Mouse (Mus musculus) naive thymus-derived CD4-positive, alpha-beta T cell, adult 2 months (primary cell): Measurements from ENCODE around the gene Gsap.
"Not testable (repeated sequence)": the region's sequence is repeated elsewhere in the genome, so short reads cannot be mapped to it uniquely, and the experiment has no call there.

Experiments
- DNase-seq: peaks from one replicate; pipeline ENCODE4 v3.0.0-alpha.2; 2011; ENCODE audit warnings: low read depth

Gene Gsap

DNA sequence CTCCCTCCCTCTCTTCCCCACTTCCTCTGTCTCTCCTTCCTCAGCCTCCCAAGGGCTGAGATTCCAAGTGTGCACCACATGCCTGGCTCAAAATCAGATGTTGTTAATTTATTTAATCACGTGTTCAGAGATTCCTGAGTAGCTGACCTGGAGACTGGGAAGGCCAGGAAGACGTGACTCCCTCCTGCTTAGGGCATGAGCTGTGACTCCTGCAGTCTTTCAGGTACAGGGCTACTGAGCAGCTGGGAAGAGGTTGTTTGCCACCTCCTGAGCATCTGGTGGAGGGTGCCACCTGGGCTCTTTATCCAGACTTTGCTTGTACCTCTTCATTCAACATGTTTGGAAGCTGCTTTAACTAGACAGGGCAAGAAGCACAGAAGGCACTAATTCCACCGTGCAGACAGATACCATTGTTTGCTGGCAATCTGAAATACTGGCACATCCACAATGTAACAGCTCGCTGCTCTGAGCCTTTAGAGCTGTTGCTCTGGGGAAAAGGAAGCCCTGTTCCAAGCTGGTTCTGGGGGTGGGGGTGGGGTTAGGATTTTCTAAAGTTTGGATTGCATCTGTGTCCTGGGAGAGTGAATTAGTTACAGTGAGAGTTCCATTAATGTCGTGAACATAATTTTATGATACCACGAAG is 75.3 kb downstream of the Gsap start:
- no peak for DNase-seq

DNA sequence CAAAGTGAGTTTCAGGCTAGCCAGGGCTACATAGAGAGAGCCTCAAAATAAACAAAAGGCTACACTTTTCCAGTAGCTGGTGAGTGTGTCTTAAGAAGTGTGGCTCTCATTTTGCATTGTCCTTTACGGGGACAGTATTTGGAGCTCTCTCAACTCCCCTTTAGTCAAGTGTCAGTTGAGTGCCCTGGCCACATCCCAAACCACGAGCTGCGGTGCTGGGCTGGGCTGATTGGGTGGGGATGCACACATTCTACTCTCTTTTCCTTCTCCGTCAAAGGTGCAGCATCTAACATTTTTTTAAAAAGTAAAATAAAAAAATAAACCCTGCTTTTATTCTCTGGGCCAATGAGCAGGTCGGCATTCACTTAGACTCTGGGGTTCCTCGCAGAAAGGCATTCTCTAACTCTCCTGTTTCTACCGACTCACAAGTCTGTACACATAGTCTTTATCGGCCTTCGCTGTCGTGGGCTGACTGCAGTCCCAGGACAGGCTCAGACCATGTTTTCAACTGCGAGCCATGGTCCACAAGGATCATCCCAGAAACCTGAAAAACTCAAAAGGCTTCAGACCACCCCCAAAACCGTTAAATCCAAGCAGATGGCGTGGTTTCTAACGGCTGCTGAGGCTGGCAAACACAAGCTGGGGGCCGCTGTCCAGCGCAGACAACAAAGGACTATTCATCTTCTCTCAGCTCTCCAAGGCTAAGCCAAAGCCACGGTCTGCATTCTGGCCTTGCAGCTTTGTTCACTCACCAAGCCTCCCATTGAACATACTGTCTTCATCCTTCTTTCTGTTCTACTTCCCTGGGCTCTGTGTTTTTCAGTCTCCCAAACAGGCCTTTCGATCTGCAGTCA is 77.4 kb downstream of the Gsap start:
- no peak for DNase-seq

DNA sequence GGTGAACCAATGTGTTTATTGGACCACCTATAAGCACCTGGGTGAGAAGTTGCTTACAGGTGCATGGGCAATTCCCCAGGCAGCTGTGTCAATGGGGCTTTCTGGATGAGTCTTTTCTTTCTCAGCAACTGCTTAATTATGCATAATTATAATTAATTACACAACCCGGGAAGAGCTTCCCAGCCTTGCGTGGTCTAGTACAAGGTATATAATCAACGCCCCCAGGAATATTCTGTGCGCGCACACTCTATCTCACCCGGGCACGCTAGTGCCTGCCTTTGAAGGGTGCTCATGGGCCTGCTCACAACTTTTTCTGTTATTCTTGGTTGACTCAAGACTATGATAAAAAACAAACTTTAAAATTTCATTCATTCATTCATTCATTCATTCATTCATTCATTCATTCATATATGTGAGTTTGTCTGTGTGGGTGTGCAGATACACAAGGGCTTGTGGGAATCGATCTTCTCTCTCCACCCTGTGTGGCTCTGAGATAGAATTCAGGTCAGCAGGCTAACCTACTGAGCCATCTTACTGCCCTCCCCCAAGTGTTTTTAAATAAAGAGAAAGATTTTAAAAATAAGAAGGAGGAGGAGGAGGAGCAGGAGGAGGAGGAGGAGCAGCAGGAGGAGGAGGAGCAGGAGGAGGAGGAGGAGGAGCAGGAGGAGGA is 78.4 kb downstream of the Gsap start:
- no peak for DNase-seq

DNA sequence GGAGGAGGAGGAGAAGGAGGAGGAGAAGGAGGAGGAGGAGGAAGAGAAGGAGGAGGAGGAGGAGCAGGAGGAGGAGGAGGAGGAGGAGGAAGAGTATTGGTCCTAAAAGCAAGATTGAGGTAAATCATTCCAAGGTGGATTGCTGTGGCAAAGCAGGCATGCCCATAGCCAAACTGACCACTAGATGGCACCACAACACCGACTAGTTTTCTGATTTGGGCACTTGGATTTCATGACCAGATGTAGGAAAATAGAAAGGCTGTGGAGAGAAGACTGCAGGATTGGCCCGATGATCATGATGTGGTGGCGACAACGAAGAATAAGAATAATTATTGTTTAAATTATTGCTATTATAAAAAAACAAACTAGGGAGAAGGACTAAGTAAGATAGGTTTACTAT is 79.0 kb downstream of the Gsap start:
- peak; percentile 83 for DNase-seq

DNA sequence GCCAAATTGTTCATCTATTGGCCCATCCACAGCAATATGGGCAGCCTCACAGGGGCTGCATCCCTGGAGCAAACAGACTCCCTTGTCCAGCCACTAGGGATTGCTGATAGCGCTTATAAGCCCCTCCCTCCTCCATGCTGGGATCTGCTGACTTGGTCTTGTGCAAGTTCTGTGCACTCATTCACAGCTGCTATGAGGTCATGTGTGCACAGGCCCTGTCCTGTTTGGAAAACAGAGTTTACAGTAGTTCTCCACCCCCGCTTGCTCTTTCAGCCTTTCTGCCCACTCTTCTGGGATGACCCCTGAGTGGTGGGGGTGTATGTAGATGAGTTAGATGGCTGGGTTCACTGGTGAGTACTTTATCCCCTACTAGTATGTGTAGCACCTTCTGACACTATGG is 81.0 kb downstream of the Gsap start:
- no peak for DNase-seq

DNA sequence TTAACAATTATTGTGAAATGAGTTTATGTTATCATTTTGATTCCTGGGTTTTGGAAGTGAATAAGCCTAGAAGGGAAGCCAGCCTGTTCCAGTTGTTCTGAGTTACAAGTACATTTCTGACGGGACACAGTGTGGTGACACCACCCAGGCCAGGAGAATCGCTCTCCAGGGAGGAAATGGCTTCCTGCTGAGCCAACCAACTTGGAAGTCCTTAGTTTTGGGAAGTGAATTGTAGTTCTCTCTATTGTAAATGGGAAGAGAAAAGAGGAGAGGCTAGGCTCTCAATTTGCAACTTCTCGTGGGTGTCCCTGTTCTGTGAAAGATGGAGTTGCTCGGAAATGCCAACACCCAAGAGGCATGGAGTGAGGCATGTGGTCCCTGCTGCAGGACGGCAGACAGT is 83.4 kb downstream of the Gsap start:
- no peak for DNase-seq

DNA sequence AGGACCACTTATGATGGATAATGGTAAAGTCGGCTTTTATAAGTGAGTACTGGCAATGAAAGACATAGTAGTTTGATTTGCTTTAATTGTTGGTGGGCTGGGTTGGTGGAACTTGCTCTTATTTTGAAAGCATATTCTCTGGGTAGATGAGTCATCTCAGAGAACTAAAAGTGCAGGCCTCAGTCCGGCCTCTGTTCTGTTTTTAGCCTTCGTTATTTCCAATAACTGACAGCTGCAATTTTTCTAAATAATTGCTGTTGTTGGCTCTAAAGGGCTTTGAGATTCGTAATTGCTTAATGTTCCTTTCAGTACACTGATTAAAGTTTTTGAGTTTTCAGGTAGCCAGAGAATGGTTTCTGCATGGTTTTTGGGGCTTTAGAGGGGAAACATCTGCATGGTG is 84.7 kb downstream of the Gsap start:
- no peak for DNase-seq

DNA sequence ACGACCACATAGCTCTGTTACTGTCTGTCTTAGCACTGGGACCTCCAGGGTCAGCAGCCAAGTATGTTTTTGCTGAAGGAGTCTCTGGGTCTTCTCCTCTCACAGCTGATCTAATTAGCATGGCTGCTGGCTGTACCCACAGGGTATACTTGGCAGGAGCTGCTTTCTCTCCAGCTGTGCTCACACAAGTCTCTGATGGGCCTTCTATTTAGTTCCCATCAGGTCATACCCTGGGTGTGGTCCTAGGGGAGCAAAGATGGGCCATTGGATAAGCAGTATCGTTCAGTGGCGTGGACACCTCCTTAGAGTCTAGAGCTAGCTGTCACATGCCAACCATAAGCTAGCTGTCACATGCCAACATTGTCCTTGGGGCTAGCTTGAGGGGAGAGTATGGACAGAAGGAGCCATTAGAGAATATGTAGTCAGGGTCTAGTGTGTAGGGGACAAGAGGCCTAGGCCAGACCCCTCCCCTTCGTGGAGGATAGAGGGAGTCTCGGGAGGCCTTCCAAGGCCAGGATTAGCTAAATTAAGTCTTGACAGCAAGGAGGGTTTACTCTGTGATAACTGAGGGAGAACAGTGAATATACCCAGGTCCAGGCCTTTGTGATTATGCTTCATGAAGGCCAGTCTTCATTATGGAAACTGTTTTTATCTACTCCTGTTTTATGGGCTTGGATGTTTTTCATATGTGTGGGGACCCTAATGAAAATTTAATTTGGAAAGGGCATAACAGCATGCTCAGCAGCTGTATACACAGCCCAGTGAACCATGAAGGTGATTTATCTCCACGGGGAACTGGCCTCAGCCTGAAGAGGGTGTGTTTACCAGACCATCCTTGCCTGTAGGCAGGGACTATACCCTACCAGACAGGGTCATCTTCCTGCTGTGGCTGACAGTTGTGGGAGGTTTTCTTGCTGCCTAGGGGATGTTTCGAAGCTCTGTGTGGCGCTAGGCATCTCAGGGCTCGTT is 85.6 kb downstream of the Gsap start:
- no peak for DNase-seq

DNA sequence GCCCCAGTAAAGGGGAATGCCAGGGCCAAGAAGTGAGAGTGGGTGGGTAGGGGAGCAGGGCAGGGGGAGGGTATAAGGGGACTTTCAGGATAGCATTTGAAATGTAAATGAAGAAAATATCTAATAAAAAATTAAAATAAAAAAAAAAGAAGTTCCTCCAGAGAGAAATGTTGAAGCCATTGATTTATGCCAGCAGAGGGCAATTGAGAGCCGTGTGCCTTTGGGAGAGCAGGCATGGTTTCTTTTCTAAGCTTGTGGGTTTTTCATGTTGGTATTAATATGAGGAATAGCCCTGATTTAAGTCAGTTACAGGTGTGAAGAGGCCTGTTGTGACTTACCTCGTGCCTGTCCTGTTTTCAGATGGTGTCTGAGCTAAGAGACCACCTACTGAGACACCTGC is 91.6 kb downstream of the Gsap start:
- not testable (repeated sequence) for DNase-seq

DNA sequence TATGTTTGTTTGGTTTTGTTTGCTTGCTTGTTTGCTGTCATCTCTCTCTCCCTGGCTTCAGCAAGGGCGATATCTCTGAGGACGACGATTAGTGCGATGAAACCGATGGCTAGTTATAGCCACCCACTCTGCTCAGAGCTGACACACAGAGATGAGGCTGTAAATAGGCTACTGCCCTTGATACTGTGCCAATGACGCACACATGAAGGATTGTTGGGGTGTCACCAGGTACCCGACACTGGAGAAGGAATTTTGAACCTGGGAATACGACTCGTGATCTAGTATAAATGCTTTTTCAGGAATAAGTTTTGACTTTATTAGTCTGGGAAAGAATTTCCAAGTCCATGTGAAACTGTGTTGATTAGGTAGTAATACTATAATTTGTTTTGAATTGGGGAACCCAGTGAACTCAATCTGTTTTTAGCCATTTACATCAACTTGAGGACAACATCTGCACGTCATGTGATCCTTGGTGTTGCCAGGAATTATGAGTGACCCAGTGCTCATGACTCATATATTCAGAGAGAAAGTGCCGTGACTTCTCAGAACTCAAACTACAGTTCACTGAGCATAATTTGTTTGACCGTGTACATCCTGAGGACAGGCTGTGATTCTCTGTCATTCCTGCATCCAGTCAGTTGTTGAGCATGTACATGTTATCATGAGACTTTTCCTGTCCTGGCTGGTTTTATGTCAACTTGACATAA is 97.5 kb downstream of the Gsap start:
- DNase-seq: no peak

DNA sequence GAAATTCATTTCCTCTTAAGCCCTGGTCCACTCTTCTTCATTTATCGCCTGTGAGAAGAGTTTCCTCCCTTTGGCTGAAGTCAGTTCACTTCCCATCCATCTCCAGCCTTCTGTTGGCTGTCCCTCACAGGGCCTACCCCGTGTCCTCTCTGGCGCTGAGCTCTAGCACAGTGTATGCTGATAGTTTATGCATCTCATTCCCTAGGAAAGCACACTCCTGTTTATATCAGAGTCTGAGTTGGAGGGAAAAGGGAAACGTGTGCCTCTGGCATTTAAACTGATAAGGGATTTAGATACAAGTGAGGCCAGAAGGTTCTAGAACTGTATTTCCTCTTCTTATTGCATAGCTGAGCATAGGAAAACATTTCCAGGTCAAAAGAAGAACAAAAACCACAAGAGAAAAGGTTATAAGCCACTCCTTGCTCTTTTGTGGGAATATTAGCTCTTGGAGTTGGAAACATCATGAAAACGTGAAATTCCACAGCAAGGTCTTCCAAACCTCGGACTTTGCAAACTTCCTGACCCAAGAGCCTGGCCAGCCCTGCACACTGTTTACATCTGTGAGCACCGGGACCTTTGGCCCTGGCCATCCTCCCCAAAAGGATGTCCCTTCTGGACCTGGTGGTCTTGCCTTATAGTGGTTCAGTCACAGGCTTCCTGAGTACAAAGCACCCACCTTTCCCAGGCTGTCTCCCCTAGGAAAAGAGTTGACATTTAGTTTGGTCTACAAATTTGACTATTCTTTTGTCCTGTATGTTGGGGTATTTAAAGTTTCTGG is 102.8 kb downstream of the Gsap start:
- no peak for DNase-seq

DNA sequence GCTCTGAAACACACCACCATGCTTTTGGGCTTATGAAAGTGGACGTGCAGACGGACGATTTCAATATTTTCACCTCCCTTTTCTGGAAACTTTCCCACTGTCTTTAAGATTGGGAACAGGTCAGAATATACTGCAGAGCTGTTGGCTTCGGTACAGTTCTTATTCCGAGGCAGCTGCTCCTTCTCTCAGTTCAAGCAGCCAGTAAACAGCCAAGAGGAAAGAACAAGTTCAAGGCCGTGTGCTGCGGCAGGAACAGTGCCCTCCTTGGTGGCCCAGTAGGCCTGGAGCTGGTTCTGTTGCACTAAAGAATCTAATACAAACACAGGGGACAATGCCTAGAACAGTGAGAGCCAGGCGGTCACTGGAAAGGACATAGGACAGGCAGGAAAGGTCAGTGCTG is 104.5 kb downstream of the Gsap start:
- no peak for DNase-seq

DNA sequence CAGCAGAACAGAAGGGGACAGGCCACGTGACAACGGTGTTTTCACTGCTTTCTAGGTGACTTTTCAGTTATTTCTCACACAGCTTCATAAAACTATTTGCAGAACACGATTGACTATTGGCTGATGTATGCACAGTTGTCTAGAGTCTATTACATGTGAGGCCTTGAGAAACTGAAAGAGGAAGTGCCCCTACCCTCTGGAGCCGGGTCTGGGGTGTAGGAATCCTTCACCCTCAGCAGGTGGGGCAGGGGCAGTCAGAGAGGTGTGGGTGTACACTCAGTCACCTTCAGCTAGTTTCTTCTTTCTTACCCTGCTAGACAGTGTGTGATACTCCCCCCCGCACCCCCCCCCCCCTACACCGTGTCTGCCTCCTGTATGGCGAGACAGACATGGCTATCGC is 109.6 kb downstream of the Gsap start:
- DNase-seq: no peak

DNA sequence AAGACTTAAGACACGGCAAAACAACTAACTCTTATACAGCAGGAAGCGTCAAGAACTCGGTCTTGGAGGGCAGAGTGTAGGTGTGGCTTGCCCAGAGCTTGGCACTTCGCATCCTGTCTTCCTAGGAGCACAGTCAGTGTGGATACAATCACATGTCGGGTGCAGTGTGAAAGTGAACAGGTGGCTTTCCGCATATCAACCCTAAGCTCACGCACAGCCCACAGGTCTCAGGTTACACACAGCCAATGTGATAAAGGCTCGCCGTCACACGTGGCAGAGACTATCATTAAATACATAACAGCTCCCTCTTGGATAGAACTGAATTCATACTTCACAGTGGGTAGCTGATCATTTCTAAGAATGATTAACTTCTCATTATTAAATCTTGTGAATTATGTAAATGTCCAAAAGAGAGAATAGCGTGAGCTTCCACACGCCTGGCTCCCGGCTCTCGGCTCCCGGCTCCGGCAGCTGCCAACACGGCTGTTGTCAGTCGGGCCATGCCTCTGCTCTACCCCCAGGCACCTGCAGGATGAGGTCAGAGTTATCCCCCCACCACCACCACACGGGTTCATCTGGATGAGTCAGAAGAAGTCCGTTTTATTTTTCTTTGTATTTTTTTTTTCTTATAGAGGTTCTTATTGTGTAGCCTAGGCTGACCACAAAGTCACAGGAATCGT is 113.2 kb downstream of the Gsap start:
- no peak for DNase-seq

DNA sequence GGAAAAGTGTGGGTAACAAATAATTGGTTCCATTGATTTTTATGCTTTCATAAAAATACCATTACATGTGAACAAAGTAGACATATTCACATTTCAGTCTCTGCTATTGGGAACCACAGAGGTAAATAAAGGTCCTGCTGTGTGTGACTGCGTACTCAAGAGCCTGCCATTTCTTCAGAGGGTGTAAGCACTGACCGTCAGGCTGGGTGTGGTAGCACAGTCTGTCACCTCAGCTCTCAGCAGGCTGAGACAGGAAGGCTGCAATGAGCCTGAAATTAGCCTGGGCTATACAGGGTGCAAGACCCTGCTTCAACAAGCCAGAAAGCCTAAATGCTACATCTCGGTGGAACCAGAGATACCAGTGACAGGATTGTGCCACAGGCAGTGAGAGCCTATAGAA is 114.0 kb downstream of the Gsap start:
- no peak for DNase-seq

DNA sequence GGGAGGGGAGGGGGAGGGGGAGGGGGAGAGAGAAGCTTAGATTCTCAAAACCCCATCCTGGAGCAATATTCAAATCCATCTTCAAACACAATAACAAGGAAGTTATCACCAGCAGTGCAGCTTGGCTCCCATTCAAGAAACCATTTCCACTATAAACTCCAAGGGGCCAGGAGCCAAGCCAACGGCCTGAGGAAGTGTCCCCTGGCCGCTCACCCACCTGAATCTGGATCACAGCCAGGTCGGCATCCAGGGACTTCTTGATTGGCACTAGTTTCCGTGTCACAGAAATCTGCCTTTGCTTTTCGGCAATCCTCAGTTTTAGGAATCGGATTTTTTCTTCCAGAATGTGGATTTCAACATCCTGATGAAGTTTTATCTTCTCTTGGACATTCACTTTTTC is 115.0 kb downstream of the Gsap start:
- no peak for DNase-seq

DNA sequence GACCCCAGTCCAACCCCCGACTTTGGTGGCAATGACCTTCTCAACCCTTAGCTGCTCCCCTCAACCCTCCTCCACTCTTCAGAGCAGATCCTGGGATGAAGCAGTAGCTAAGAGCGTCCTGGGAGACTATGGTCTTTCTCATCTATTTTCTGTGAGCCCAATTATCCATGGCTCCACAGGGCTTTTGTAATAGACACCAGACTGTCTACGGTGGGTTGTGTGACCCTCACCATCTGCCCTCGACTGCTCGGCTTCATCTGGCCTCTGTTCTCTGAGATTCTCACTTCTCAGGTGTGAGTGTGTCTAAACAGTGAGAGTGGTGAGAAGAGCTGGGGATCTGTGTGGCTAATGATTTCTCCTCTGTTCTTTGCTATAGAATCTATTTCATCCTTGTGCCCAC is 121.1 kb downstream of the Gsap start:
- DNase-seq: no peak

DNA sequence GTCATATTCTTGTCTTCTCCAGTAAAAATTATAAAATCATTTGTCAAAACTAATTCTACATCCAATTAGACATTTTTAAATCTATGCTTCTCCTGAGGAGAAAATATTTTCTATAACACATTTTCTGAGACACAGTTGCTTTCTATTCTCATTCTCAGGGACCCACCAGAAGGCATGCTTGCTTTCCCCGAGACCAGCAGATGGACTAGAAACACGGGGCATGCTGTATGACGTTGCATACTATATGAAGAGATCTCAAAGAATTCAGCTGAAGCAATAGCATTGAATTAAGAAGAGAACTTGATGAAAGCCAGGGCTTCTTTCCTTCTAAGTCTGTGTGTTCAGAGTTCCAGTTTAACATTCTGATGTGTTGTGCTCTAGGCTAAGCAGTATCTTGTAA is 128.6 kb downstream of the Gsap start:
- DNase-seq: no peak

DNA sequence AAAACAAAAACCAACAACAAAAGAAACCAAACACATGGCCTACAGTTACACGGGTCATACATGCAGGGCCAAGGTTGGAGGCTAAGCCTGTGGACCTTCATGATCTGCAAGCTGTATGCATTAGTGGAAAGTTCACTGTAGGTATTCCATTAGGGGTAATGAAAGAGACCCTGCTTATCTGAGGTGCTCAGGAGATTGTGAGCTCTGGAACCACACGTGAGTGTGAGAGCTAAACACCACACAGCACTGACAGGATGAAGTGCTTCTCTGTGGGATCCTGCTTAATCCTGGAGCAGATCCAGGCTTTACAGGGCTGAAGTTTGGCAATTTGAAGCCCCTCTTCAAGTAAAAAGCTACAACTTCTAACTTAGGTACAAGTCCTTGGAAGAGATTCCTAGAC is 134.1 kb downstream of the Gsap start:
- DNase-seq: no peak

DNA sequence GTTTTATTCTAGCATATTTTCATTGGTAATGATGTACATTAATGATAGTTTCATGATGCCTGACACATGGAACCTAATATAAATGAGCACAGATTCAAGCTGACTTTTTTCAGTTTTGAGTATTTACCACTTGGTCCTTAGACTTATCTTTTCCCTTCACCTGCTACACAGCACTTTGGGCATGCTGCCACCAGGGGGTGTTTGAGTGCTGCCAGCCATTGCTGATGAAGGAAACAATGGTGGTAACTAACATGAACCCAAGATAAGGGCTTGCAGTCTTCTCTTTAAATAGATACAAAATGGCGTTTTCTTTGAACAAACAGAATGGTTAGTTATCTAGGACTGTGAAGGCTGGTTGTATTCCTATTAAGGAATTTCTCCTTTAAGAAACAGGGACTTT is 140.4 kb downstream of the Gsap start:
- peak; percentile 89 for DNase-seq
